Comparison of ENCODE assay signal across 8 mouse cellular contexts in genomic region chr11:78152299-78153231, GRCm38 (mm10). TPM values are rescaled to one million over a fixed set of nuclear protein-coding genes. Genes with fewer than 3 reads are reported as not detected.
DNase-seq lines count a peak whose midpoint lies in the region; ATAC-seq and TF ChIP-seq lines count a peak whose summit lies in the region.

No protein-coding gene starts in this region.

- ATAC-seq in frontal cortex, adult (ENCODE audit: low TSS enrichment), result peak; percentile 58
- peak; percentile 89 for ATAC-seq in hindbrain, embryonic 16.5 days

- H3K9ac ChIP-seq in hindbrain, embryonic 16.5 days (ENCODE audit: low read depth, low read length), result no peak overlapping the region

- intact Hi-C loops in left cerebral cortex, adult 2 months (cut with DNase I), result loop anchor here (5.0 kb wide), 1 partner anchor 70 kb away; the partner anchor contains the start of gene Eral1

- peak overlapping the region; percentile 15; the same call in 1 of the 2 replicates for H3K4me2 ChIP-seq in hindbrain, embryonic 16.5 days (ENCODE audit: low read length)

- DNase-seq in urinary bladder, postnatal 14 days (ENCODE audit: low spot score), result peak; percentile 54
- no peak for DNase-seq in urinary bladder, postnatal 4 days (ENCODE audit: low spot score in 2 of 2)
- DNase-seq in left cerebral cortex, adult 2 months (ENCODE audit: extremely low spot score in 1 of 2, low spot score in 2 of 2), result peak; percentile 65 to 73
- no peak for DNase-seq in T-cell, adult 2 months (ENCODE audit: low spot score)
- no peak for DNase-seq in spleen, adult 12 weeks (ENCODE audit: low spot score)

- H3K4me3 ChIP-seq in hindbrain, embryonic 16.5 days (ENCODE audit: low read length), result no peak overlapping the region
- no peak overlapping the region for H3K4me3 ChIP-seq in left cerebral cortex, adult 2 months
- no peak overlapping the region for H3K4me3 ChIP-seq in olfactory bulb, adult 2 months (ENCODE audit: insufficient read depth, low read depth, low read length)

- no peaks in the 10 kb centered on the region for H3K27me3 ChIP-seq in hindbrain, embryonic 16.5 days (replicated peaks; ENCODE audit: control insufficient read depth, insufficient read depth, low read length)

- H3K4me1 ChIP-seq in hindbrain, embryonic 16.5 days (ENCODE audit: control insufficient read depth, insufficient read depth, low read depth, low read length), result peaks cover 31% of the 10 kb centered on the region
- peaks cover 24% of the 10 kb centered on the region for H3K4me1 ChIP-seq in olfactory bulb, adult 2 months (ENCODE audit: control insufficient read depth, insufficient read depth, low read length)

- TF ChIP-seq POLR2A in olfactory bulb, adult 2 months (IDR thresholded peaks at IDR 0.05; ENCODE audit: insufficient read depth, low read depth, low read length), result no peak

- H3K27ac ChIP-seq in hindbrain, embryonic 16.5 days (ENCODE audit: low read depth, low read length), result peak overlapping the region; percentile 80
- peak overlapping the region; percentile 29 for H3K27ac ChIP-seq in left cerebral cortex, adult 2 months
- H3K27ac ChIP-seq in olfactory bulb, adult 2 months (ENCODE audit: insufficient read depth, low read depth, low read length), result peak overlapping the region; percentile 83

- H3K9me3 ChIP-seq in hindbrain, embryonic 16.5 days (ENCODE audit: control insufficient read depth, low read length), result no peaks in the 10 kb centered on the region

- H3K36me3 ChIP-seq in hindbrain, embryonic 16.5 days (ENCODE audit: control insufficient read depth, insufficient read depth, low read length), result peaks cover 13% of the 10 kb centered on the region

- no peak for TF ChIP-seq CTCF in left cerebral cortex, adult 2 months (IDR thresholded peaks at IDR 0.05)
- no peak for TF ChIP-seq CTCF in olfactory bulb, adult 2 months (IDR thresholded peaks at IDR 0.05; ENCODE audit: insufficient read depth, low read depth, low read length)

- 26% methylated on average over 9 of the region's 9 CpGs for WGBS in hindbrain, embryonic 16.5 days
- 10% methylated on average over 9 of the region's 9 CpGs for whole genome bisulfite sequencing in olfactory bulb, adult 2 months

RNA-seq across cellular contexts. Expression of gene Traf4, which starts 12.8 kb away (rescaled TPM):
- 80.1 and 97.4 TPM in 2 replicates for polyA plus RNA-seq in hindbrain, embryonic 16.5 days (2015; fragmentation: Nextera tagmentation; extraction: Ambion mirVana)
- 10 to 100 TPM; 10.5 to 10.6 TPM for total RNA-seq in left cerebral cortex, adult 2 months (2021)
- polyA plus RNA-seq in olfactory bulb, adult 2 months (2012; ENCODE audit: insufficient read depth, insufficient read length, low replicate concordance, missing spikeins), result not detected in 2 replicates

RNA-seq across cellular contexts. Expression of gene Nek8, which starts 23.9 kb away (rescaled TPM):
- polyA plus RNA-seq in hindbrain, embryonic 16.5 days (2015; fragmentation: Nextera tagmentation; extraction: Ambion mirVana), result 7.1 and 7.7 TPM in 2 replicates
- total RNA-seq in left cerebral cortex, adult 2 months (2021), result 1 to 10 TPM; 3.0 to 3.1 TPM
- not detected in 2 replicates for polyA plus RNA-seq in olfactory bulb, adult 2 months (2012; ENCODE audit: insufficient read depth, insufficient read length, low replicate concordance, missing spikeins)

RNA-seq across cellular contexts. Expression of gene Tlcd1, which starts 23.9 kb away (rescaled TPM):
- 19.7 and 20.1 TPM in 2 replicates for polyA plus RNA-seq in hindbrain, embryonic 16.5 days (2015; fragmentation: Nextera tagmentation; extraction: Ambion mirVana)
- total RNA-seq in left cerebral cortex, adult 2 months (2021), result 10 to 100 TPM; 24.4 to 27.7 TPM
- polyA plus RNA-seq in olfactory bulb, adult 2 months (2012; ENCODE audit: insufficient read depth, insufficient read length, low replicate concordance, missing spikeins), result not detected in 2 replicates

RNA-seq across cellular contexts. Expression of gene Rpl23a, which starts 30.8 kb away (rescaled TPM):
- 662 and 677 TPM in 2 replicates for polyA plus RNA-seq in hindbrain, embryonic 16.5 days (2015; fragmentation: Nextera tagmentation; extraction: Ambion mirVana)
- 100 to 1,000 TPM; 647 to 724 TPM for total RNA-seq in left cerebral cortex, adult 2 months (2021)
- 1,288 TPM in 1 of 2 replicates, not detected in the other for polyA plus RNA-seq in olfactory bulb, adult 2 months (2012; ENCODE audit: insufficient read depth, insufficient read length, low replicate concordance, missing spikeins)

RNA-seq across cellular contexts. Expression of gene Rab34, which starts 35.7 kb away (rescaled TPM):
- polyA plus RNA-seq in hindbrain, embryonic 16.5 days (2015; fragmentation: Nextera tagmentation; extraction: Ambion mirVana), result 57.3 and 60.3 TPM in 2 replicates
- total RNA-seq in left cerebral cortex, adult 2 months (2021), result 10 to 100 TPM; 19.0 to 19.7 TPM
- not detected in 2 replicates for polyA plus RNA-seq in olfactory bulb, adult 2 months (2012; ENCODE audit: insufficient read depth, insufficient read length, low replicate concordance, missing spikeins)

Comparison
In these comparisons a context has a peak if more than half of its experiments do, and no peak if none do; other contexts are left out.
1. DNase-seq: peak in urinary bladder, postnatal 14 days (single experiment) and left cerebral cortex, adult 2 months (2 of 2); none in urinary bladder, postnatal 4 days (0 of 2), T-cell, adult 2 months (single experiment) and spleen, adult 12 weeks (single experiment).
2. H3K27ac ChIP-seq: peak in every context shown above with its lines; median percentile 83 in olfactory bulb, adult 2 months; 80 in hindbrain, embryonic 16.5 days; 29 in left cerebral cortex, adult 2 months.
3. RNA of gene Tlcd1, which starts 23.9 kb away (polyA plus RNA-seq): 19.7 to 20.1 TPM in hindbrain, embryonic 16.5 days; not detected in olfactory bulb, adult 2 months; every median in the first group is over 10 times any median in the second.